Mouse (Mus musculus) stomach, postnatal 0 days (tissue): ENCODE results near the gene Vash2.

ENCODE experiments used
- CTCF ChIP-seq: IDR thresholded peaks from 2 replicates; pipeline ENCODE4 v1.5.1; 2016; ENCODE audit warnings: antibody characterized with exemption, low read depth, mild to moderate bottlenecking, moderate library complexity
- EP300 ChIP-seq: optimal IDR thresholded peaks from 2 replicates; pipeline ENCODE3; 2016; ENCODE audit warnings: antibody characterized with exemption

DNA sequence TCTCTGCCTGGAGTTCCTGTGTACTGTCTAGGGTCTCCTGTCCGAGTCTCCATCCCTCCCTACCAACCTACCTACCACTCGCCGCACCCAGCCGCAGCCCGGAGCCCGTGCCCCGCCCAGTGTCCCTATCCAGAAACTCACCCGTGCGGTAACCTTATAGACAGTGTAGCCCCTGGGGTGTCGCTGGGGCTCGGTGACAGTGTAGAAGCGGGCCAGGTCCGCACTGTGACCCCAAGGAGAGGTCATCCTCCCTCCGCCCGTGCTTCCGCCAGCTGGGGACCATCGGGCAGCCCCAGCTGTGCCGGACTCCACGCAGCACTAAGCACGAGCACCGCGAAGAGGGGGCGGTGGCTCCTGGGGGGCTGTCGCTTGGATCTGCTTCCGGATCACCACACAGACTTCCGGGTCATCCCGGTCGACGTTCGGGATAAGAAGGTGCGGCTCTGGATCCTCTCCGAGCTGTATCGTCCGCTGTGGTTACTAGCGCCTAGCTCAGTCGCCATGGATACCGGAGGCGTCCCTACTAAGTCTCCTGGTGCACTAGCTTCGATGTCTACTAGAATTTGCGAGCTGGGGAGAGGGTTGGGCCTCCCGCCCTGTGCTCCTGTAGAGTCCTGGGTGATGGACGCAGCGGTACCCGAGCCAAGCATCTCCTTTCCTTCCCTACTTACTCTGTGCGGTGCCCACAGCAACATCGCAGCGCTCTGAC lies 67.5 kb downstream of the Vash2 start, which contains the start of gene Rps6kc1:
- TF ChIP-seq CTCF, result peak; percentile 1; the same call in 1 of the 2 replicates
- no peak for TF ChIP-seq EP300
